Mouse (Mus musculus): Measurements from ENCODE around the gene Etv5.
"Not testable (repeated sequence)": the region's sequence is repeated elsewhere in the genome, so short reads cannot be mapped to it uniquely, and the experiment has no call there.

Etv5 gene

DNA sequence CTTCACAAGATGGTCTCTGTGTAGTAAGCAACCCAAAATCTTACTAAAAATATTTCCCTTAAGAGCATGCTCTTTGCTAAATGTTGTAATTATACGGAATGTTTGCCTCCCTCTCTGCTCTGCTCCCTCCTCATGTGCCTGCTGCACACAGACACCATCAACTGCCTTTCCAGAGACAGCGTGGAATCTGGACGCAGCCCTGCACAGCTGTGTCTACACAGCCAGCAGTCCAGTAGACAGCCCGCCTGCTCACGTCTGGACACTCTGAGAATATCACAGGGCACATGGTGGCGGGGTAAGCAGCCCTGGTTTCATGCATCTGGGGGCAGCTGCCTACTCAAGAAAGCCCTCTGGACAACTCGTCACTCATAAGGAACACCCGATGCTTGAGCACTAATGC, 43.1 kb downstream of the Etv5 start:
- no peak for DNase-seq (ENCODE audit: low spot score in 2 of 2)

DNA sequence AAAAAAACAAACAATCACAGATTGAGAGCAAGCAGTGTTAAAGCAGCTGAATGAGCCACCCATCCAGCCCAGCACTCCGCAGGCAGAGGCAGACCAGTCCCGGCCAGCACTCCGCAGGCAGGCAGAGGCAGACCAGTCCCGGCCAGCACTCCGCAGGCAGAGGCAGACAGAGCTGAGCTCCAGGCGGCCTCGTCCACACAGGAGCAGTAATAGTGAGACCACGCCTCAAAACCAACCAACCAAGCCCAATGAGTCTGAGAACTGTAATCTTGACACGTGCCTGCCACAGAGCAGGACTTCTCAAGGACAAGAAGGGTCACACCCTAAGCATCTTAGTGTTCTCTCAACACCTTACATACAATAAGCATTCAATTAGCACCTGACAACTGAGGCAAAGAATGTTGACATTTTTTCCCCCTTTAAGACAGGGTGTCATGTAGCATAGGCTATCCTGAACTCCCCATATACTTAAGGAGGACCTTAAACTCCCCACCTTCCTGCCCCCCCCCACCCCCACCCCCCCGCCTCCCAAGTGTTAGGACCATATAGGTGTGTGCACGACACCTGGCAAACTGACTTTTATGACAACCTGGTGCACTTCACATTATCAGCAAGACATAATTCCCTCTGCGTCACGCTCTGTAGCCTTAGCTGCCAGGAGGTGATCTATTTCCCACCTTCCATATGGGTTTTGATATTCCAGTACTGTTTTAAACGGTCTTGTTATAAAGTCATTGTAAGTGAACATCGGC, 44.2 kb downstream of the Etv5 start:
- no peak for DNase-seq (ENCODE audit: low spot score in 2 of 2)

DNA sequence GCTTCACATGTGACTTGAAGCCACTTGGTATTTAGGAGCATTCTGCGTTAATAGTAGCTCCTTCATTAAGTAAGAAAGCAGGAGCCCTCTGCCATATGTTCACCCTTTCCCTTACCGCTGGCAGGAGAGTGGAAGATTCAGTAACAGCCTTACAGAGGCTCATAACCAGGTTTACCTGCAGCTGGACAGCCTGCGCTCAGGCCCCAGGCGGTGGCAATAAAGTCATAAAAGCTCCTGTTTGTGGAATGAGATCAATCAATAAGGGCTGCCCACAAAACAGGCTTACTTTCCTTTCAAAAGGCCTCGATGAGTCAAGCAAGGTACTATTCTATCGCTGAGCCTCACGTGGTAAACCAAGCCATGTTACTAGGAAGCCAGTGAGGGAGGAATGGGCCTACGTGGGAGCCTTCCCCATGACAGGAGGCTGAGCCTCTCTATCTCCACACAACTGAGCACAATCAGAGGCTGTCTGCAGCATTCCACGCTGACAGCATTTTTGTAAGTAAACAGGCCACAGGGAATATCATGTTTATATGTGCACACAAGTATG, 49.1 kb downstream of the Etv5 start:
- DNase-seq (ENCODE audit: low spot score in 2 of 2): no peak

DNA sequence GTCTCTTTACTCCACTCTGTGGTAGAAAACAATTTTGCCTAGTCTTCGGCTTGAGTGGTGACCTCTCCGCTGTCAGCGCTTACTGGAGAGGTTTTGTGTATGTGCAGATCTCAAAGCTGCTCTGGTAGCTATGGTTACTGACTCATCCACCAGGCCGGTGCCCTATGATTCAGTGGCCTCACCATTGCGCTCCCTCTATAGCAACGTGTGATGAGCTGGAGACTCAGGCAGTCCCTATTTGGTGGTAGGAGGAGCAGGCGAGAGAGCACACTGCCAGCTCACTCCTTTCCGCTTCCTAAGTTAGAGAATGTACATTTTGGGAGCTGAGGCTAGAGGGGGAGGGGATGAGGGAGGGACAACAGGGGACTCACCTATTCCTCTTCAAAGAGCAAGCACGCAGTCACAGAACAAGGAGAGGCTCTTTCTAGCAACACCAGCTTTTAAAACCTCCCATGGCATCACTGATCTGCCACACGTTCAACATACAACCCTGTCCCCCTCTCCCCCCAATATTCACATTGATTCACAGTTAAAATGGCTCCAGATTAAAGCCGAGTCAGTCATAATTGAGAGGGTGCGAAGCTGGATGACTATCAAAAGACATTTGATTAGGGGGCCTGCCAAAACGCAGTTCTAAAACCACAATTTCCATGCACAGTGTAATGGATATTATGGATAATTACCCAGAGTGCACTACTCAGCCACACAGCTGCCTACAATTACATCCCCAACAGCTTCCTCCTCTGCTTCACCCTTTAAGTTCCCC, 50.2 kb downstream of the Etv5 start:
- peak; percentile 22 to 39 for DNase-seq (ENCODE audit: low spot score in 2 of 2)

DNA sequence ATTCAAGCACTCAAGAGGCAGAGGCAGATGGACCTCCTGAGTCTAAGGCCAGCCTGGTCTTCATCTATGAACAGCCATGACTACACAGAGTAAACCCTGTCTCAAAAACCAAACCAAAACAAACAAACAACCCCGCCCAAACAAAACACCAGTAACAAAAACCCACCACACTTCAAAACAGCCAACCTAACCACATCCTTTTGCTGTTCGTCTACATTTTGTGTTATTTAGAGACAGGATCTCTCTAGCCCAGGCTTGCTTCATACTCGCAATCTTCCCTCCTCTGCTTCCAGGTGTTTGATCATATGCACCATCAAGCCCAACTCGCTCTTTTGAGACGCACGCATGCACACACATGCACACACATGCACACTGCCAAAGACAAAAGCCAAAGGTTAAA, 51.8 kb downstream of the Etv5 start:
- DNase-seq (ENCODE audit: low spot score in 2 of 2): no peak

DNA sequence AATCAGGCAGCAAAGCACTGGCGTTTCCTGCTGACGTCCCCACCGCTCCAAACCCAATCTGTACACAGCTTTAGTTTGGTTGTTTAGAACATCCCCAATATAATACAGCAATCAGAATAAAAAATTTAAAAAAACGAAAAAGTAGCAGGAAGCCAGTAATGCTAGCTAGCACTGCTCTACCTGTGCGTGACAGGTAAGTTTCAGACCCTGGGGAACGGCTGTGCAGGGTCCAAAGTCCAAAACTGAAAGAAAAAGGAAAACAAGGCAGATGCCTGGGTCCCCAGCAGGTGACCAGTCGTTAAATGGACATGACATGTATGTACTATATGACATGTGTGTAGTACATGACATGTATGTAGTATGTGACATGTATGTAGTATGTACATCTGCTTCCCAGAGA, 57.5 kb downstream of the Etv5 start:
- not testable (repeated sequence) for DNase-seq (ENCODE audit: low spot score in 2 of 2)

DNA sequence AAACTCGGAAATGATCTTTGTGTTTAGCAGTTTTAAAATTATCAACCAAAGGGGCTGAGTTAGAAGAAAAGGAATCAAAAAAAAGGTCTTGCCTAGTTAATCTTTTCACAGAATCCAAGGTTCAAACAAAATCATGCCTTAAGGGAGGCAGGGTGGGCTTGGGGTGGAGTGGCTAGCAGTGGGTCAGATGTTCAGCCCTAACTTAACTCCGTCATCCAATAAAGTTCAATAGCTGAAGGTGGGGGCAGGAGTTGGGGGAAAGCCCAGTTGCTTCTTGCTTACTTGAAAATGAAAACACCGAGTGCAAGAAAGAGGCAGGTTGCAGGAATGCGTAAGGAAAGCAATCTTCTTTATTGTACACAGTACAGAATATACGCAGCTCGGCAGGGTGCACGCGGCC, 58.5 kb downstream of the Etv5 start:
- DNase-seq (ENCODE audit: low spot score in 2 of 2): no peak

DNA sequence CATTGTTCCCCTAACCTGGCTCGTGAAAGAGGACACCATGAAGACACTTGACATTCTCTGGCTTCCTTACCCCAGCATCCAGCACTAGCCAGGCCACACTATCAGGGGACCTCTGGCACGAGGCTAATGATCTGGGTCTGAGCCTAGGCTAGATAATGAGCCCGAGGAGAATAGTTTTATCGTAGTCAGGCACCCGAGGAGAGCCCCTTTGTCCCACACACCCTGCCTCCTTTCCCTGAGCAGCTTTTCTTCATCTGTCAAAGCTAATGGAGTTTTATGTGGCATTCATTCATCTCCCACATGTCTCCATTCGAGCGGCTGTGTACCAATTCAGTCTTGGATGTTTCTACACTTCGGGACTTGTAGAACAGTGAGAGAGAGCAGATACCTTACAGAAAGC, 59.5 kb downstream of the Etv5 start:
- DNase-seq (ENCODE audit: low spot score in 2 of 2): no peak

DNA sequence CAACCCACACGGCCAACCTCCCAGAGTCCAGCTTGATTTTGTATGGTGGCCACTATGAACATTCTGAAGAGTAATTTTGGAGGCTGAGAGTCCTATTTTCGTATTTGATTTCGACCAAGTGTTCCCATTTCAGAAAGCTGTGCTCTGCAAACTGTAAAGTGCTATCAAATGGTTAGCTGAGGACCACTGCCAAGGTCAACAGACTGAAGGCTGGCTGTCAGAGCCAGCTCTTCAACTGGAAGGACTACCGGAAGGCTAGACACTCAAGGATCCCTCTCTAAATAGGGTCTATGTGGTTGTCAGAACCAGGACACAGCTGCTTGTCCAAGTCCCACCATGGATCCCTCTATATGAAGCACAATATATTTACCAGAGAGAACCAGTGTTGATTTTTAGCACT, 60.2 kb downstream of the Etv5 start:
- no peak for DNase-seq (ENCODE audit: low spot score in 2 of 2)

DNA sequence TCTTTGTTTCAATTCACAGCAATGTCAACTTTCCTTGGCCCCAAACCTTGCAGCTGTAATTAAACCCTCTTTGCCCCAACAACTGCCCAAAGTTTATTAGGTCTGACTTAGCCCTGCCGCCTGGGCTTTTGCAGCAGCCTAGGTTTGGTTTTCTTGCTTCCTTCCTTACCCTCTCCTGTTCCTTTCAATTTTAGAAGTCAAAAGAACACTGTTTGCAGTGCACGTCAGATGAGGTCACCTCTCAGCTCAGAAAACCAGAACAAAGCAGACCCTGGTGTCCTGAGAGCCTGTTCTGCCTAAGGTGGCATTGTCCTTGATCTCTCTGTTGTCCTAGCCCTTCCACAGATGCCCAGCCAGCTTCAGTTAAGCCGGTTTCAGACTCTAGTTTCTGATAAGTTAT, 61.8 kb downstream of the Etv5 start:
- no peak for DNase-seq (ENCODE audit: low spot score in 2 of 2)

DNA sequence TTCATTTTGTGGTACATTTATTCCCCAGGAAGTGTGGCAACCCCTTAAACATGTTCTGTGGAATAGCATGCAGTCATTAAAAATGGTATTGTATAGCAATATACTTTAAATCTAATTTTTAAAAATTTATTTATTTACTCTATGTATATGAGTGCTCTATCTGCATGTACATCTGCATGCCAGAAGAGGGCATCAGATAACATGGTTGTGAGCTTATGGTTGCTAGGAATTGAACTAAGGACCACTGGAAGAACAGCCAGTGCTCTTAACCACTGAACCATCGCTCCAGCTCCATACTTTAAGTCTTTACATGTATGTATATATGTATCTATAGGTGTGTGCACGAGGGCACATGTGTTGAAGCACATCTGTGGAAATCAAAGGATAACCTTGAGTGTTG, 64.6 kb downstream of the Etv5 start:
- DNase-seq (ENCODE audit: low spot score in 2 of 2): no peak

DNA sequence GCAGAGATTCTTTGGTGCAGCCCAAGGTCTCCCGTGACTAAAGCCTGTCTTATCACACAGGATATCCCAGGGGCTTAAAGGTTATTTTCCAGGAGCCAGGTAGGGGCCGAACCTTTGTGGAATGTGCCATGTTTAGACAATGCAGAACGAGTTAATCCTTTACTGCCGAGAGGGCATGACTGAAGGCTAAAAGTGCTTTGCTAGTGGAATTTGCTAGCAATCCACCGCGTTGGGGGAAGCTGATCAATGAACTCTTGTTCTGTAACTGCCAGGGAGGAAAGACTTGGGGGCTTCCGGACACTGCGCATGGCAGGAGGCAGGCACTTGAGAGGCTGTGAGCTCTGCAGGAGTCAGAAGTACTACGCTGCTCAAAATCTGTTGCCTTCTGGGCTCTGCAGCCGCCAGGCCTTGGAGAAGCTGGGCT, 66.8 kb downstream of the Etv5 start:
- no peak for DNase-seq (ENCODE audit: low spot score in 2 of 2)

DNA sequence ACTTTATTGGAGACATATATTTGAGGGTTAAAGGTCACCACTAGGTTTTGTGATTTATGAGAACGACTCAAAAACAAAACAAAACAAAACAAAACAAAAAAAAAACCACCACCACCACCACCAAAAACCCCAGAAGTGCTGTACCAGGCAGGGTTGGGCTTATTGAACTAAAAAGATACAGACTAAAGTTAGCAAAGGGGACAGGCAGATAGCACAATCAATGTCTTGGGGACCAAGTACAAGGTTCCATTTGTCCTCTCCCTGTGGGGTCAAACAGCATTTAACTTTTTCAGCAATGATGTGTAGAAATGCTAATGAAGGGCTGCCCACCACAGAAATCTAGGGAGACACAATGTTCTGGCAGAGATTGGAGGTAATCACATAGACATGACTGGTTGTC, 67.3 kb downstream of the Etv5 start:
- DNase-seq (ENCODE audit: low spot score in 2 of 2): no peak

DNA sequence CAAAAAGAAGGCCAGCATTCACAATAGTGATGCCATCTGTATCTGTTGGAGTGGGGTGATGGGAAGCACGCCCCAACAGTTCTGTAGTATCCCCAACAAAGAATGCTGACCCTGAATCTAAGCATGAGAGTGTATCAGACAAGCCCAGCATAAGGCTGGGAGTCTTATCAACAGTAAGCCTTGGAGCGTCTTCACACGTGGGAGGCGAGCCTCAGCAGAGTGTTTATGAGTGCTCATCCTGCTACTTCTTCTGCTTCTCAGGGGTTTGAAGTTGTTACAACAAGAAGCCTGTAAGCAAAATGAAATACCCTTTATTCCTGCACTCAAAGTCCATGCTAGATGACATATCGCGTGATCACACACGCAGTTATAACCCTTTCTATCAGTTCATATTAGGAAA, 72.4 kb downstream of the Etv5 start:
- DNase-seq (ENCODE audit: low spot score in 2 of 2): no peak

DNA sequence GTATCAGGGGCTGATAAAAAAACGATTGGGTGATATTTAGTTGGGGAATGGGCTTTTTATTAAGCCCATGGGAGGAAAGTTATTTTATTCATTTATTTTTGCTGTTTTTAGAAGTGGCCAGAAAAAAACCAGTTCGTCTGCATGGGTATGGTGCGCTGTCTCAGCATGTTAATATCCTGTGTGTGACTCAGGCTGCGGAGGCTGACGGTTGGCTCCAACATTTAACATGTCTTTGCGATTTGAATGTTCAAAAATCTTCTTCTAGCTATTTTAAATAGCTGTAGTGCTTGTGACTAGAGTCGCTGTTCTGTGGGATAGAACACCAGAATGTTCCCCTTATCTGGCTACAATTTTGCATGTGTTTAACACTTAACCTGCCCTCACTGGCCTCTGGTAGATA, 73.5 kb downstream of the Etv5 start:
- DNase-seq (ENCODE audit: low spot score in 2 of 2): no peak

DNA sequence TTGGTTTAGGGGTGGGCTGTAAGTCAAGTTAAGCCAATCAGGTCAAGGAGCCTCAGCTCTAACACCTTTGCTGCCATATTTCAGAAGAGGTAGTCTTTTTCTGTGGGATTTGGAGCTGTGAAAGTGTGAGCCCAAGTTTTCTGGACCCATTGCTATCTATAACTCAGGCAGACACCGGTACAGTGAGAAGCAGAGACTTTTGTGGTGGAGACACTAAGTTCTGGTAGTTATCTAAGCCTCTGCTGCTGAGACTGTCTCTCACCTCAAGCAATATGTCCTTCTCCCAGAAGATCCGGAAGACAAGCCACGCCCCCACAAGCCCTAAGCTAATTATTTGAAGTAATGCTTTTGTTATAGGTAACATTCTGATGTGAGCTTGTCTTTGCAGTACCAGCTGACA, 73.9 kb downstream of the Etv5 start:
- no peak for DNase-seq (ENCODE audit: low spot score in 2 of 2)

DNA sequence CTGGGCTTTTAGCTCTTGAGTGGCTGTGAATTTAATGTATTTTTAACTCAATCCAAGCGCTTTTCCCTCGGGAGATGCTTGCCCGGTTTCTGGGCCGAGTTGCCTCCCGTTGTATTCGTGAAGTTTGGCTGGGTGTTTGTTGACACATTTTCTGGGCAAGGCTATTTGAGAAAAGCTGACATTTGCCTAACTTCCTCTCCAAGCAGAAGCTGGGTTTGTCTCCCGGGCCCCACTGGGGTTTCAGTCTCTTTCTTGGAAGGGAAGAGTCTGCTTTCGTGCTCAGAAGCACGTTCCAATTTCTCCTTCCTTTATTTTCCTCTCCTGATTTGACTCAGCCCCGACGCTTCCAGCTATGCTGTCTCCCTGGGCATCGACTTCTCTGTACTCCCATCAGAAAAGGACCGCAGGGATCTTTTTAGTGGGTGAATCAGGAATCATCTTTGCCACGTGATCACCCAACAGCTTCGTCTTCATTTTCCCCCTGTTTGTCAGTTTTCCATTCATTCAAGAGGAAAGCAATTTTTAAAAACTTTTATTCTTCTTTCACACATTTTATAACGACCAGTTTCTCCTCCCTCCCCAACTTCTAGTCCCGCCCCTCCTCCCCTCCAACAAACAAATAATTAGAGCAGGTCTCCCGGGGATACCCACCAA, 80.7 kb downstream of the Etv5 start:
- DNase-seq (ENCODE audit: low spot score in 2 of 2): no peak

DNA sequence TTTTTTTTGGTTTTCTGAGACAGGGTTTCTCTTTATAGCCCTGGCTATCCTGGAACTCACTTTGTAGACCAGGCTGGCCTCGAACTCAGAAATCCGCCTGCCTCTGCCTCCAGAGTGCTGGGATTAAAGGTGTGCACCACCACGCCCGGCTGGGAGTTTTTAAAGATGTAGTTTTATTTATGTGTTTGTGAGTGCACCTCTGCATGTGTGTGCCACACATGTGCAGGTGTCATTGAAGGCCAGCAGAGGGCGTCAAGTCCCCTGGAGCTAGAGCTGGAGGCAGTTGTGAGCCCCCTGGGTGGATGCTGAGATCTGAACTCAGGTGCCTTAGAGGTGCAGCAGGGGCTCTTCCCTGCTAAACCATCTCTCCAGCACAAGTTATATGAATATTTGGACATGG, 85.3 kb downstream of the Etv5 start:
- not testable (repeated sequence) for DNase-seq (ENCODE audit: low spot score in 2 of 2)

DNA sequence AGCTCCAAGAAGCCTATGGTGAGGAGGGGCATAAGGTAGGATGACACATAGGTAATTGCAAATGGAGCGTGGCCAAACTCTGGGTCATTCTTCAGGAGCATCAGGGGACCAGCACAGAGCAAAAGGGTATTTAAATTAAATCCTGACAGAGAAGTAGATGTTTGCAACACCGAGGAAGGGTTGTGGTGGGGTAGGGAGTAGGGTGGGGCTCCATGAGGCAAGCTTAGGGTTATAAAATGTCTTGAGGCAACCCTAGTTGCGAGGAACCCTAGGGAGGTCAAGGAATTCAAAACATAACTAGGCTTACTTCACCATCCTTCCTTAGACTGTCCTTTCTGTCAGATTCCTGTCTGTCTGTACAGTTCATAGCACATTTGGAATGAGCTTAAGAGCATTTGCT, 85.9 kb downstream of the Etv5 start:
- no peak for DNase-seq (ENCODE audit: low spot score in 2 of 2)

DNA sequence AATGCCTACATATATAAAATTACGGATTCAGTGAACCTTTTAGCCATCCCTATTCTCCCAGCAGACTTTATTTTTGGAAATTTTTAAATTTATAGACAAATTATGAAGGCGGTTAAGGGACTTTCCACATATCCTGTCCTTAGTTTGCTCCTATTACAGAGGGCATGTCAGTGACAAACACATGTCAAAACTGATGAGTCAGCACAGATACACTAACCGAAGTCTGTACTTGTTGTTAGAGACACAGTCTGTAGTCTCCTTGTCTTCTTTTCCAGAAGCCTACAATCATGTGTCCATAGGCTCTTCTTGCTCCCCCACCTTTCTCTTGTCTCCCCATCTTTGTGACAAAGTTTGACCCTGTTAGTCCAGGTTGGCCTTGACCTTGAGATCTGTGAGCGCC, 88.3 kb downstream of the Etv5 start:
- DNase-seq (ENCODE audit: low spot score in 2 of 2): no peak

DNA sequence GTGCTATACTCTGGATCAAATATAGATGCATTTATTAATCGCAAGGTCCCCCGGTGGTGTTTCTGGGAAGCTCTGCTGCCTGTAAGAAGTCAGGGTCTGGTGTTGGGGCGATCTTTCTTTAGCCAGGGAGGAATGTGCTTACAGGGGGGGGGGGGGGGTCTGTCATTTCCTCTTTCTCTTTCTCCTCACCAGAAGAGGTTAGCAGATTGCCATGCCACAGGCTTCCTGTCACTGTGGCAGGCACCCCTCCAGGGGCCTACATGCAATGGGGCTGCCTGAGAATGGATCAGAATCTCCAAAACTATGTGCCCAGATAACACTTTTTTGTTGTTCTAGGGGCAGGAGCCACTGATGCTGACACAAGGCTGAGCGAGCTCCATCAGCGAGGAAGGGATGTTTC, 89.7 kb downstream of the Etv5 start:
- no peak for DNase-seq (ENCODE audit: low spot score in 2 of 2)

DNA sequence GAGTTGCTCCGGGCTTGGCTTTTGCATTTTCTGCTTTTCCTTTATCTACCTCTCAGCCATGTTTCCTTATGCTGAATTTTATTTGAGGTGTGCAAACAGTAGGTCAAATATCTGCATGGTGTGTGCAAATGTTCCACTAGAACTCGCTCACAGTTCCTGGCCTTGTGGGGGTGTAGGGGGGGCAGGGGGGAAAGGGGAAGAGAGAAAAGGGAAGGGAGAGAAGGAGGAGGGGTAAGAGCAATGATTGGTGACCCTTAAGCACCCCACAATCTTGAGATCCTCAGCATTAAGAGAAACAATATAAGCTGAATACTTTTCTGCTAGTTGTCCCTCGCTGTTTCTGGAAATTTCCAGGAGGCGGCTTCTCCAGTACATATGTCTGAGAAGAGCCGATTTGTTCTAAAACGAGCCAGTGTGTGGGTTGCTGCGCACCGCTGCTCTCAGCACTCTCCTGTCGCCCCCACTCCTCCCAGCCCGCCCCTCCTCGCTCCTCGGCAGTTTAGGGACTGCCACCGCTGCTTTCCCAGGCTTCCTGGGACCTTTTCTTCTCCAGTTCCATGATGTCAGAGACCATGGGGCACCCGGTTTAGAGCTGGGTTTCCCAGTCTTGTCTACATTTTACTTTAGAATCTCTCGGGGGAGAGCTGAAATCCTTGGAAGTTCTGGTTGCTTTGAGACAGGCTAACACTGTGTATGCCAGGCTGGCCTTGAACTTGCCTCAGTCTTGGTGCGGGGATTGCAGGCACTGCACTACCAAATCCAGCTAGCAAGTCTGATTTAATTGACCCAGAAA, 90.8 kb downstream of the Etv5 start:
- DNase-seq (ENCODE audit: low spot score in 2 of 2): peak; percentile 41 to 49

Measured in frontal cortex, postnatal 10 days (tissue).